Mouse (Mus musculus) urinary bladder, postnatal 4 days (tissue): ENCODE results near the gene Lmo7.

Source experiments
- DNase-seq, 2 experiments: peaks; one replicate each; pipeline ENCODE4 v3.0.0; 2021 to 2022; ENCODE audit warnings: low spot score in 2 of 2

Gene Lmo7

GRCm38 (mm10) chr14:101872846-101873245 is 143.1 kb downstream of the Lmo7 start:
- DNase-seq, result no peak

- DNase-seq, result no peak
These were observed 148.7 kb downstream of the Lmo7 start for GRCm38 (mm10) chr14:101878346-101879049.

- DNase-seq, result no peak
These were observed 149.4 kb downstream of the Lmo7 start for GRCm38 (mm10) chr14:101879050-101879694.

- no peak for DNase-seq
These were observed 153.2 kb downstream of the Lmo7 start for GRCm38 (mm10) chr14:101882966-101883365.

GRCm38 (mm10) chr14:101883787-101884186 is 154.0 kb downstream of the Lmo7 start:
- no peak for DNase-seq

- no peak for DNase-seq
These were observed 156.6 kb downstream of the Lmo7 start for GRCm38 (mm10) chr14:101886320-101886719.

- no peak for DNase-seq
These were observed 162.2 kb downstream of the Lmo7 start for GRCm38 (mm10) chr14:101891903-101892448.

GRCm38 (mm10) chr14:101892496-101892895 is 162.7 kb downstream of the Lmo7 start:
- DNase-seq, result no peak

GRCm38 (mm10) chr14:101893215-101893614 is 163.5 kb downstream of the Lmo7 start:
- no peak for DNase-seq

- DNase-seq, result no peak
These were observed 168.5 kb downstream of the Lmo7 start for GRCm38 (mm10) chr14:101898250-101898649.

GRCm38 (mm10) chr14:101901496-101901895 is 171.7 kb downstream of the Lmo7 start:
- DNase-seq, result no peak

- DNase-seq, result no peak
These were observed 172.2 kb downstream of the Lmo7 start for GRCm38 (mm10) chr14:101901976-101902375.

GRCm38 (mm10) chr14:101903722-101904121 is 174.0 kb downstream of the Lmo7 start:
- DNase-seq, result no peak

GRCm38 (mm10) chr14:101911983-101912382 is 182.2 kb downstream of the Lmo7 start:
- DNase-seq, result no peak

GRCm38 (mm10) chr14:101912392-101912791 is 182.6 kb downstream of the Lmo7 start:
- no peak for DNase-seq

GRCm38 (mm10) chr14:101914321-101914720 is 184.6 kb downstream of the Lmo7 start:
- no peak for DNase-seq

GRCm38 (mm10) chr14:101915867-101916266 is 186.1 kb downstream of the Lmo7 start:
- DNase-seq, result no peak

- DNase-seq, result no peak
These were observed 188.7 kb downstream of the Lmo7 start for GRCm38 (mm10) chr14:101918471-101918870.

GRCm38 (mm10) chr14:101927646-101928244 is 198.0 kb downstream of the Lmo7 start:
- DNase-seq, result no peak

- DNase-seq, result no peak
These were observed 201.1 kb downstream of the Lmo7 start for GRCm38 (mm10) chr14:101930576-101931447.

GRCm38 (mm10) chr14:101931448-101931750 is 201.6 kb downstream of the Lmo7 start:
- no peak for DNase-seq

GRCm38 (mm10) chr14:101933551-101933950 is 203.8 kb downstream of the Lmo7 start:
- DNase-seq, result no peak
